Mouse (Mus musculus): ENCODE measurements around the gene Grtp1.

Gene Grtp1

DNA sequence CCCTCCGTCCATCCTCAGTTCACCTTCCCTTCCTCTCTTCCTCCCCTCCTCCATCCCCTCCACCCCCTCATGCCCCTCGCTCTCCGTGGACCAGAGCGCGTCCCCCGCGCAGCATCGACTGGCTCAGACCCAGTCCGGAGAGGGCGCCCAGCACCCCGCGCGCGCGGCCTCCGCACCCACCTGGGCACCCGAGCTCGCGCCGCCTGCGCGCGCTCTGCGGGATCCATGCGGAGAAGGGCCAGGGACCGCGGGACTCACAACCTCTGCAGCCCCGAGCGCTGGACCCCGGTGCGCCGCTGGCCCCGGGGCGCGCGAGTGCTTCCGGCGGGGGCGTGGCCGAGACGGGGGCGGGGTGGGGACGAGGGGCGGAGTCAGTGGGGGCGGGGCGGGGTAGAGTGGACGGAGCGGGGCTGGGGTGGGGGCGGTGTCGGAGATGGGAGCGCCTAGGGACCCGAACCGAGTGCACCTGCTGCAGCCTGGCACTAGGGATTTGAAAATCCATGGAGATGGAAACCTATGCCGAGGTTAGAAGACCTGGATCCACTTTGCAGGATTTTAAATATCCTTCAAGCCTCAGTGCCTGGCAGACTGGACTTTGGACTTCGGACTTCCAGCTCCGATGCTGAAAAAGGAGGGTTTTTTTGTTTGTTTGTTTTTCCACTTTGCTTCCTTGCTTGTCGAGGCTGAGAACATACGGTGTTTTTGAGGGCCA is at the start of gene Grtp1:
TSS of gene Grtp1 (minus strand) at position 320 of the 712 bp plus-strand sequence.
- DNase-seq (ENCODE audit: low read depth) = peak; percentile 41

DNA sequence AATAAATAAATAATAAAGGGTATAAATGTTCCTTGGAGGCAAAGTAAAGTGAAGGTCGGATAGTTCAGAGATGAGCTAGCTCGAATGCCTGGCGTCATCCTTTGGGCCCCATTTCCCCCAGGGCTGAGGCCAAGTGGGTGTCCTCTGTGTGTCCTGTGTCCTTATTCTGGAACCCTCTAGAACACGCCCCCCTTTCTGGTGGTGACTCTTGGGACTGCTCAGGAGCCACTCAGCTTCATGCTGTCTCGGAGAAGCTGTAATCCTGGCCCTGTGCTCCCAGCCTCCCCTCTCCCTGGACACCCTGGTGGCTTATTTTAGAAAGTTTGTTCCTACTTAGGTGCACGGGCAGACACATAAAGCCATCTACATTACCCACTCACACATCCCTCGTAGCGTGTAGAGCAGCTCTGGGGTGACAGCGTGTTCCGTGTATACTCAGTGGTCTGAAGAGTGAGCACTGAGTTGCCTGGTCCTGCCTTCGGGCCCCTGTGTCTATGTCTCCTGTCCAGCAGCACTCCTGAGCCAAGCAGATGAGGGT is 44.0 kb upstream of the Grtp1 start:
- no peak for DNase-seq (ENCODE audit: low read depth)

DNA sequence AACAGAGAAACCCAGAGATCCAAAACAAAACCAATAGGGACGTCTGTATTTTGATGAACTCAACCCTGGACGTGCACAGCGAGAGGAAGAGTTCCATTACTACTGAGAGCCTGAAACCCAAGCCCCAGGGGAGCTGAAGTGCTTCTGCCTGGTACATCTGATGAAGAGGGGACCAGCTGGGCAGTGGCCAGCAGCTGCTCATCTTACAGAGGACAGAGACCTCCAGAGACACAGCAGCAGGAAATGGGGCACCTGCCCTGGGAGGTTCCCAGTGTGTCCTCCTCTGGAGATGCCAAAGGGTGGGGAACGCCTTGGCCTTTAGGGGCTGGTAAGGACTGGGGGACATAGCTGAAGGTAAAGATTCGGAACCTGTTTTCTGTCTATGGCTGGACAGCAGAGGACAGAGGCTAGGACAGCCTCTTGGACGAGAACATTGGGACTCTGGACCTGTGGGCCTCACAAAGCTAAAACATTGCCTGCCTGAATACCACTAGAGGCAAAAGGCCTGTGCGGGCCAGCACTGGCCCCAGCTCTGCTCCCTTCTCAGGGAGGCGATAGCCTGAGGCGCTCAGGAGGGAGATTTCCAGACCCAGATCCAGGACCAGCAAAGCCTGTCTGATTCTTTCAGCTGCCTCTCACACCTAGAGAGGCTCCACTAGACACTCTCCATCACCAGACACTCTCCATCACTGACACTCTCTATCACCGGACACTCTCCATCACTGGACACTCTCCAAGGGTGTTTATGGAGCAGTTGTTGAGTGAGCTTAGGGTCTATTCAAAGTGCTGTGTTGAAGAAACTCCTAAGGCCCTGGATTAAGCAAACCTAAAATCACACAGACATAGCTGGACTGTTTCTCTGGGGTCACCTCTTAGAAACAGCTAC is 42.8 kb upstream of the Grtp1 start:
- DNase-seq (ENCODE audit: low read depth) = no peak

DNA sequence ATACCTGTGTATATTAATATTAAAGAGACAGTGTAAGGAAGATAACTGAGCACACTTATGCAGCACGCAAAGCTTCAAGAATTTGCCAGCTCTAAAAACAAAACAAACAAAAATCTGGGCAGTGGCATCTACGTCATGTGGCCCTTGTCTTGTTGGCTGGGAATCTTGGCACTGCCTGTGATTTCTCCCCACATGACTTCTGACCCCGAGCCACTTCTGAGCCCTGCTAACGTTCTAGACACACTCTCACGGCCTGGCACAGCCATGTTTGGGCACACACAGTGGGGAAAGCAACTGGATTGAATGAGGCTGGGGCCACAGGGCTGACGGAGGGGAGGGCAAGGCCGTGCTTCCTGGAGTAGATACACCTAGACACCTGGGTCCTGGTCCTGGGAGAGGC is 40.3 kb upstream of the Grtp1 start:
- DNase-seq (ENCODE audit: low read depth) = no peak

DNA sequence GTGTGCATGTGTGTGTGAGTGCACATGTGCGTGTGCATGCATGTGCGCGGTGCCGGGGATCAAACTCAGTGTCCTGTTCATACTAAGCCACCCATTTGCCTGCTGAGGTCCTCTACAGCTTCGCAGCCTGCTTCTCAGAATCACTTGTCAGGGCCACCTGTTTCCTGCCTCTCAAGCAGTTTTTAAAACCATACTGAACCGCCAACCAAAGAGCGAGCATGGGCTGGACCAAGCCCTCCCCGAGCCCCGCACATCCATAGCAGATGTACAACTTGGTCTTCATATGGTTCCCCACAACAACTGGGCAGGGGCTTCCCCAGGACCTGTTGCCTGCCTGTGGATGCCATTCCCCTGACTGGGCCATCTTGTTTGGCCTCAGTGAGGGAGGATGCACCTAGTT is 39.6 kb upstream of the Grtp1 start:
- no peak for DNase-seq (ENCODE audit: low read depth)

DNA sequence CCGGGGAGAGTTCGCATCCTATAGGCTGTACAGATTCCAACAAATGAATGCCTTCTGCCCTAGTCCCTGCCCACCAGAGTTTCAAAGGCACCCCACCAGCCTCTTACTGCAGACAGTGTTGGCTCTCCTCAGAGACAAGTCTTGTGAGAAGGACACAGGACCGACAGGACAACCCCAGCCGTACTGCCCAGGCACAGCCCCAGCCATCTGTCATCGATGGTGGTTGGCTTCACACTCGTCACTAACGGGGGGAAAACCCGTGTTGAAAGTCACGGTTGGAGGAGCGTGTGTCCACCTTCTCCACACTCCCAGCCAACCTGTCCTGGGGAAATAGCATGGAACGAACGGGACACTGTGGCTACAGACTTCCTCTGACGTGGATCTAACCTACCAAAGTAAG is 34.4 kb upstream of the Grtp1 start:
- DNase-seq (ENCODE audit: low read depth) = no peak

DNA sequence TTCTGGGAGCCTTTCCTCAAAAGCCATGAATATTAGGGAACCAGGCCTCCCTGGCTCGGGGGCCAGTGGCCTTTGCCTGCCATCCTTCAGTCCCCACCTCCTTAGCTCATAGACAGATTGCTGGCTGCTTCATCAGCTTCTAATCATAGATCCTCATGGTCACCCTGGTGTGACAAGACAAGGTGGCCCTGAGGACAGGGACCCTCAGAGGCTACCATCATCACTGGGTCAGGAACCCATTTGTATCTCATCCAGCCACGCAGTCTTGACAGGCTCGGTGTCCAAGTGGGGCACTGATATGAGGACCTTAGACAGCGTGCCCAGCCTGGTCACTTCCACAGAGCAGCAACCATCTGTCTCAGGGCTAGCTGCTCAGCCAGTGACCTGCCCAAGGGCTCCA is 30.1 kb upstream of the Grtp1 start:
- no peak for DNase-seq (ENCODE audit: low read depth)

DNA sequence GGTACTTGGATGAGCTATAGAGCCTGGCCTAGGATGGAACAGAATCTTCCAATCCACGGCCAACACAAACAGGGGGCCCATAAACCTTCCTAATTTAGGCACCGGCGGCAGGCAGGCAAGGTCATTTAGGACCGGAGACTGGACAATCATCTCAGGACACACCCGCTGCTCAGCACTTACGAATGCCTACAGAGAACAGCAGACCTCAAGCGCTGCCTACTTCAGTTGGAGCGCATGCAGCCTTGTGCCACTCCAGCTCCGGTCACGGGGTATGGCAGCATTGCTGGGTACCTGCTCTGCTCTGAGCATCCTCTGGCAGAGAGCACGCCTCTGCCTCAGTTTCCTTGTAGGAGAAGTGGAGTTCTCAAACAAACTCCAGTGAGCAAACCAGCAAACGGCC is 29.4 kb upstream of the Grtp1 start:
- DNase-seq (ENCODE audit: low read depth) = no peak

DNA sequence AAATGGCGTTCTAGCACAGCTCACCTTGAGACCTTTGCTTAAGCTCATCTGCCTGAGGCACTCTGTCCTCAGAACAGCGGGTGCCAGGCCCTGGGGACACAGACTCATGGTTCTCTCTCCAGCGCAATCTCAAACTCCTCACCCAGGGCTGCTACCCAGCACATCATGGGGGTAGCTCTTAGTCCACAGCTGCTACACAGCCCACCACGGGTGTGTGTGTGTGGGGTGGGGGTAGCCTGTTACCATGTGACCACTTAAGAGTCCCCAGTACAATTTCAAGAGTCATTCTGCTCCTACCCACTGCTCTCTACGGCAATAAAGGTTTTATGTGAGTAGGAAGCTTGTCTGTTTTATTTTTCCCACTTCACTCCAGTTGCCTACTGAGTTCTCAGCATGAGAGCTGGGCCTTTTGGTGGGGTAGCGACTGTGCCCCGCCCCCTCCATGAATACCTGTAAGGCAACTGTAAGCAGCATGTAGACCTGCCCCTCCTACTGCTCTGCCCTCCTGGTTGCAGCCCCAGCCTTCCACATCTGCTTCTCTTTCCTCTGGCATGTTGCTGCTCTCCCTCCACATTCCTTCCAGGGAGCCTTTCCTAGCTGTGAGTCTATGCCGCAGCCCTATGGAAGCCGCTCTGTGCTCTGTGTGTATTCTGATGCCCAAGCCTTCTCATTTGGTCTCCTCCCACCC is 28.6 kb upstream of the Grtp1 start:
- no peak for DNase-seq (ENCODE audit: low read depth)

DNA sequence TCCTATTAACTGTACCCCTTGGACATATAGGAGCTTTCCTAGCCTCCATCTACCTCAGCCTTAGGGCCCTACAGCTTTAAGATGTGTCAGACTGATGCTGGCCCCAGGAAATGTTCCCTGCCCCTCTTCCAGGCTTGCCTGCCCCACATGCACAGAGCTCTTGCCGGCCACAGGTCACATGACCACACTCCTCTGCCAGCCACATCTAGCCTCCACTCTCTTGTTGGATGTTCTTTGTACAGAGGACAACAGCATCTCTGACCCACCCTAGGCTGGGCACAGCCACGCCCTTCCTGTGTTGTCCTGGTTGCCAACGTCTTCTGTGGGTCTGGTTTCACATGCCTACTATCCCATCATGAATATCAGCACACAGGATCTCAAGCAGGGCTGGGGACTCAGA is 26.8 kb upstream of the Grtp1 start:
- DNase-seq (ENCODE audit: low read depth) = no peak

DNA sequence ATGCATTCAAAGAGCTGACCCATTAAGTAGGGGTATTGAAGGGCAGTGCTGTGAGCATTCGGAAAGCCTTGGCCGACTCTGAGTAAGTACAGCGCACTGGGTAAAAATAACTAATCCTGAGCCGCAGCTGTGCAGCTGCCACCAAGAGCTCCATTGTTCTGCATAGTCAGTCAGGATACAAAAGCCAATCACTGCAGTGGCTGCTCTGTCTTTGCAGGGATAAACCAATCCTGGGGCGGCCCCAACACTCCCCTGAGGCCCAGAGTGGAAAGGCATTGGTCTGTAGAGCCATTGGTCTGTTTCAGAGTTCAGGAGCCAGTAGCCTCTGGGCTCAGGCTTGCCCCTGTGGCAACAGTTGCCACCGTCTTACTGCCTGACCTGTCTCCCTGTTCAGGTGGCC is 25.9 kb upstream of the Grtp1 start:
- DNase-seq (ENCODE audit: low read depth) = no peak

DNA sequence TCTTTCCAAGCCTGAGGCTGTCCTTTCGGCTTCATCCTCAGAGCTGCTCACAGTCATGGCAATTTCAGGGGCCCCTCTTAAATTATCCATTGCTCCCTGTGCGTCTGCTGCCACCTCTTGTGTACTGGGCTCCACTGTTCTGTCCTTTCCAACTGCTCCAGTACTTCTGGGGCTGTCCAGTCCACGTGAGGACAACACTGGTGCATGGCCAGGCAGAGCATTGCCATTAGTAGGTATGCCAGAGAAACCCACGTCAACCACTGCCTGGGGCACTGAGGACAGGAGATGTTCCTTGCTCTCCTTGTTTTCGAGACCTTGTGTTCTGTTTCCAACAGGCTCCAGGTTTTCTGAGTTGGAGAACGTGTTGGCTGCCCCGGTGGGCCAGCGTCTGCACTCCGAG is 24.0 kb upstream of the Grtp1 start:
- no peak for DNase-seq (ENCODE audit: low read depth)

DNA sequence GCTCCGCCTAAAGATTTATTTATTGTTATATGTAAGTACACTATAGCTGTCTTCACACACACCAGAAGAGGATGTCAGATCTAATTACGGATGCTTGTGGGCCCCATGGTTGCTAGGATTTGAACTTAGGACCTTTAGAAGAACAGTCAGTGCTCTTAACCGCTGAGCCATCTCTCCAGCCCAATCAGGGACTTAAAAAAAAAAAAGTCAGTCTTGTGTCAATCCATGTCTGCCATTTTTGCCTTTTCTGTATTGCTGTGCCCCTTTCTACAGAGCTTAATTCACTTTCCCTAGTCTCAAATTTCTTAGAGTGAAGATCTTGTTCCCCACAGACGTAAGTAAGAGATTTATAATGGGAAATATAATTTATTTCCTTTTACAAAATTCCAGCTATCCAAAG is 18.0 kb upstream of the Grtp1 start:
- no peak for DNase-seq (ENCODE audit: low read depth)

DNA sequence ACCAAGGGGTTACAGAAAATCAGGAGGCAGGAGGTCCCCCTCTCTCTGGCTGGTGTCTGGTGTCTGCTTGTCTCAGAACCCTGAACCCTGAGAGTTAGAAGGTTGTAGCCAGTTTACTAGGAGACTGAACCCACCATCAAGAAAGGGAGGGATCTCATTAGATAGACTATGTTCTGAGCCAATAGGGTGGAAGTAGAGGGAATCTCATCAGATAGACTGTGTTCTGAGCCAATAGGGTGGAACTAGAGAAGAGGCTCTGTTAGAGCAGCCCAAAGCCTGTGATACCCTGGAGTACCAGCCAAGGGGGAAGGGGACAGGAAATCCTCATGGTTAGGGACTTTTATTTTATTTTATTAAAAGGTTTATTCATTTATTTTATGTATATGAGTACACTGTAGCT is 17.6 kb upstream of the Grtp1 start:
- no peak for DNase-seq (ENCODE audit: low read depth)

DNA sequence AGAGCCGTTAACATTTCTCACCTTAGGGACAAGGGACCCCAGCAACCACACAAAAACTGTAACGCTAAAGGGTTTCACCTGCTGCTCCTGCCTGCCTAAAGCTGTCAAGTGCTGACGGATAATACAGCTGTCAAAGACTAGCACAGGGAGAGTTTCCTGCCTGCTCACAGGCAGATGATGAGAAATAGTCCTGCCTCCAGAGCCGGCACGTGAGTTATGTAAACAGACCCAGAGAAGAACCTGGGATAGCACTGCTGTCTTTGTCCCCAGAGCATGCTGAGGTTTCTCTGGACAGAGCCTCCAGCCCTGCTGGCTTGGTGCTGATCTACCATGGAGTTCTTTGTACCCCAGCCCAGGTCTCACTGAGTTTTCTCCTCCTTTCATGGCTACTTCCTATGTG is 16.7 kb upstream of the Grtp1 start:
- no peak for DNase-seq (ENCODE audit: low read depth)

DNA sequence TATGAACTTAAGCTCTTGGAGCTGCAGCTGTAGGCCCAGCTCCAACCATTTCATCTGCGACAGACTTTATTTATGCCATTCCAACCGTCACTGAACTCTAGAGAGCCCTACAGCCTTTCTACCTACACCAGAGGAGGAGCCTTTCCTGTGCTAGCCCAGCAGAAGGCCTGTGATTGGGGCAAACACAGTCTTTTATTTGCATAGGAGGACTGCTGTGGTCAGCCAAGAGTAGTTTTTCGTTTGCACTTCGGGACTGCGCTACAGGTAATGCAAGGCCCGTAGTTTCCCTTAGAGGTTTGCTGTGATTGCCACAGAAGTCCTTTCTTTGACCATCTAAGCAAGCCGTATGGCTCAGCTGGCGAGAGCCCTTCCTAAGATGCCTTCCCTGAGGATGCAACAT is 16.0 kb upstream of the Grtp1 start:
- DNase-seq (ENCODE audit: low read depth) = no peak

DNA sequence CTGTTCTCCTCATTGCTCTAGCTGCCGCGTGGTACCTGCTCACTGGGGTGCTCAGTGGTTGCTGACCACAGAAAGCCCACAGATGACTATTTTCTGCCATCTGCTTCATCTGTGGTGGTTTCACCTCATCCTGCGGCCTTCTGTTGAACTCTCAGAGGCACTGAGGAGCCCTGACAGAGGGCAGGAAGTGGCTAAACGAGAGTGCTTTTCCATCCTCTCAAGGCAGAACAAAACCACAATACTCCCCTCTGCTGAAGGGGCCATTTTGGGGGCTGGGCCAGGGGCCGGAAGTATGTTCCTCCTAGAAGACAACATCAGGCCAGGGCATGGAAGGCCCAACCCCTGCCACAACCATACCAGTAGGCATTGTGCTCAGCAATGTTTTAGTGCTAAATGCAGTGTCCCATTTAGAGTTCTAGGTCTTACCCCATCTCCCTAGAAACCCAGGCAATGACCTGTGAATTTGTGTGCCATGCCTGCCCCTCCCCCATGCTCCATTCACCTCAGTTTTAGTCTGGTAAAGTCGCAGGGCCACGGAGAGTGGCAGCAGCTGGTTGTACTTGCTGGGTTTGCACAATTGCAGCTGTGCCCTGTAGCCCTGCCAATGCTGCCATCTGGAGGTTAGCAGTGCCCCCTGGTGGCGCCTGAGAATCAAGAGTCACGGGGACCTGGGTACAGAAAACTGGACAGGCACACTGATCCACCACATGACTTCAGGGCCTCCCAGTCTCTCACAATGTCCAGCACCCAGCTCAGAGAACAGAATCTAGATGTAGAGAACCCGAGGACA is 13.3 kb upstream of the Grtp1 start:
- peak; percentile 92 for DNase-seq (ENCODE audit: low read depth)

DNA sequence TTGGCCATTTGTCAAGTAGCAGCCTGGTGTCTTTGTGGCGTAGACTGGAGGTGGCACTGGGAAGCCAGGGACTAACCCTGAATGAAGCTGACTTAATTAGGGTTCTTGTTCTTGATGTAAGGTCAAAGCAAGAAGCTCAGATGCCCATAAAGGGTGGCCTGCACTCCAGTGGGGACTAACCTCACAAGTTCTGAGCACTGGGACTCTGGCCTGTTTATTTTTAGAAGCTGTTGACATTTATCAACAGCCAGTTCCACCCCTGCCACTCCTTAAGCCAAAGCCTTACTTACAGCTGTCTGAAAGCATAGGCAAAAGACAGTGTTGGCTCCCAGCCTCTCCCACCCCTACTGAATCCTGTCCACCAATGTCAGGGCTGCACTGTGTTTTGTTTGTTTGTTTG is 9.3 kb upstream of the Grtp1 start:
- no peak for DNase-seq (ENCODE audit: low read depth)

DNA sequence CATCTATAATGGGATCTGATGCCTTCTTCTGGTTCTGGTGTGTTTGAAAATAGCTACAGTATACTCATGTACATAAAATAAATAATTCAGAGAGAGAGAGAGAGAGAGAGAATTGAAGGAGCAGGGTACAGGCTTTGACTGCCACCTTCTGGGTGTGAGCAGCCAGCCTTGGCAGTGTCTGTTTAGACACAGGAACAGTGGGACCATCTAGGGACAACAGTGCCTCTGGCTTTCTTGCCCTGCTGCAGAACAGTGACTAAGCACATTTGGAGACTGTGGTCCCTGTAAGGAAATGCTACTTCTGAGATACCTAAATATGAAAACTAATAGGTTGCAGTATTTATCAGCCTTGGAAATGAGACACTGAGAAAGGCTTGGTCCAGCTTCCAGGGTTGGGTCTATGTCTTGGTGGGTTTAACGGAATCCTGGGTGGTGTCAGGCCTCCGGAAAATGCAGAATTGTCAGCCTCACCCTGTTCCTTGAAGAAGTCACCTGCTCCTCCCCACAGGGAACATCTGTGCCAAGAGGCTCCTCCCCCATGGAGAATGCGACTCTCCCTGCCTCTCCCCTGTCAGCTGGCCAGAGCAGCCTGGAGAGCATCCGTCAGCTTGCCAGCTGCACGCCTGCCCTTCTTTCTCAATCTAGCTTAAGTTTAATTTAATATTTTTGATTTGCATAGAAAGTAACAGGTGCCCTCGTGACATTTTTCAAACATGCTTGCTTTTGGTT is 8.4 kb upstream of the Grtp1 start:
- DNase-seq (ENCODE audit: low read depth) = no peak

DNA sequence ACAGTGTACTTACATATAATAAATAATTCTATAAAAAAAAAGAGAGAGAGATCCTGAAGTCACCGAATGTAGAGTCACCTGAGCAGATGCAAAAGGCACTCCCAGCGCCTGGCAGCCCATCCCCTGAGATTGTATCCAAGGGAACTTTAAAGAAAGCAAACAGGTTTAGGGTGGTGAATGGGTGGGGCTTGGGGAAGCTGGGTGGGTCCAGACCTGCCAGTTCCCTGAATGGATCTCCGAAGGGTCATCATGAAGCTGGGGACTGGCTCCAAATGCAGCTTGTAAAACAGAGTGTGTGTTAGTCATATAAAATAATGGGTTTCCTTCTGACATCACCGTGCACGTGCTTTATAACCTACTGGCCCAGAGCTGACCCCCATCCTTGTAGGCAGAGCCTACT is 5.9 kb upstream of the Grtp1 start:
- no peak for DNase-seq (ENCODE audit: low read depth)

DNA sequence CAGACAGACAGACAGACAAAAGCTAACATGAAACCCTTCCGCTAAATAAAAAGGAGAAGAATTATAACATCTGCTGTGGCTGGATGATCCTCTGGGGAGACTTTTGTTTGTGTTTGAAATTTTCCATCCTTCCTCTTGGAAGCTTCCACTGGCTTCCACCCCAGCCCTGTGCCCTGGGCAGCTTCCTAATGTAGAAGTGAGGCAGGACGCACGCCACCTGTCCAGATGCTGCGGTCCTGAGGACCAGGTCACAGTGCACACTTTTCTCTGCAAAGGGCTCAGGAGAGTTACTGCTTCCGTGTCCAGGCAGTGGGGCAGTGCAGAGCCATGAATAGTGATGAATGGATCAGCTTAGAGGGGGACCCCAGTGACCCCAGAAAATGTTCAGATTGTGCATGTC is 4.9 kb upstream of the Grtp1 start:
- DNase-seq (ENCODE audit: low read depth) = no peak

Measured in induced T-regulatory cell, adult 2 months (primary cell).